Mouse (Mus musculus) lung, postnatal 0 days (tissue): Measurements from ENCODE around the gene Ncs1.

ENCODE experiments used
- CTCF ChIP-seq: IDR thresholded peaks from 2 replicates; pipeline ENCODE4 v1.5.1; 2016; ENCODE audit warnings: antibody characterized with exemption, mild to moderate bottlenecking
- EP300 ChIP-seq: IDR thresholded peaks from 2 replicates; pipeline ENCODE4 v1.6.1; 2016; ENCODE audit warnings: antibody characterized with exemption, mild to moderate bottlenecking, control low read depth

GRCm38 (mm10) chr2:31248856-31249255, 3.2 kb downstream of the Ncs1 start:
- TF ChIP-seq EP300, result no peak
- no peak for TF ChIP-seq CTCF
